Mouse (Mus musculus): Measurements from ENCODE around the gene Gm9913. TPM values are rescaled to one million over a fixed set of nuclear protein-coding genes. Genes with fewer than 3 reads are reported as not detected.
A peak's percentile ranks its signal among the peaks of the same experiment; 100 is the strongest.

The Gm9913 gene
- polyA plus RNA-seq, 1 experiment from 2014 or later, result 0.60 TPM

GRCm38 (mm10) chr2:125492050-125492900 is 12.6 kb upstream of the Gm9913 start:
- H3K9ac ChIP-seq (ENCODE audit: low read depth, low read length), result no peak overlapping the region
- no peak for ATAC-seq (ENCODE audit: low read depth)
- H3K9me3 ChIP-seq (ENCODE audit: control insufficient read depth, low read length), result no peaks in the 10 kb centered on the region
- H3K4me1 ChIP-seq (ENCODE audit: control insufficient read depth, insufficient read depth, low read length), result 0 out of 2 replicates have a peak, but pooled peaks cover 3% of the 10 kb centered on the region
- no peak for DNase-seq (ENCODE audit: low spot score)
- H3K4me2 ChIP-seq (ENCODE audit: low read depth, low read length), result no peak overlapping the region
- H3K36me3 ChIP-seq (ENCODE audit: control insufficient read depth, insufficient read depth, low read length), result peaks cover 16% of the 10 kb centered on the region; the same call in 1 of the 2 replicates
- no peak overlapping the region for H3K4me3 ChIP-seq (ENCODE audit: low read depth, low read length)
- no peaks in the 10 kb centered on the region for H3K27me3 ChIP-seq (replicated peaks; ENCODE audit: control insufficient read depth, insufficient read depth, low read length)
- no peak overlapping the region for H3K27ac ChIP-seq (replicated peaks; ENCODE audit: low read depth, low read length)
- 63% methylated on average over 15 of the region's 15 CpGs for WGBS

- Histone ChIP-seq H3K9me3 (ENCODE audit: control insufficient read depth, low read length) (no peaks in the 10 kb centered on the region), H3K4me3 (ENCODE audit: low read depth, low read length) (no peak overlapping the region), H3K9ac (ENCODE audit: low read depth, low read length) (no peak overlapping the region), H3K4me1 (ENCODE audit: control insufficient read depth, insufficient read depth, low read length) (0 out of 2 replicates have a peak, but pooled peaks cover 3% of the 10 kb centered on the region), H3K27ac (replicated peaks; ENCODE audit: low read depth, low read length) (no peak overlapping the region), H3K36me3 (ENCODE audit: control insufficient read depth, insufficient read depth, low read length) (peaks cover 24% of the 10 kb centered on the region), H3K27me3 (replicated peaks; ENCODE audit: control insufficient read depth, insufficient read depth, low read length) (no peaks in the 10 kb centered on the region), H3K4me2 (ENCODE audit: low read depth, low read length) (no peak overlapping the region)
- ATAC-seq (ENCODE audit: low read depth), result no peak
- no peak for DNase-seq (ENCODE audit: low spot score)
- WGBS, result 92% methylated on average over 2 of the region's 2 CpGs
These were observed 10.6 kb upstream of the Gm9913 start for GRCm38 (mm10) chr2:125494291-125494690.

GRCm38 (mm10) chr2:125494831-125495812 is 9.8 kb upstream of the Gm9913 start:
- Histone ChIP-seq H3K4me1 (ENCODE audit: control insufficient read depth, insufficient read depth, low read length) (0 out of 2 replicates have a peak, but pooled peaks cover 3% of the 10 kb centered on the region), H3K4me3 (ENCODE audit: low read depth, low read length) (no peak overlapping the region), H3K4me2 (ENCODE audit: low read depth, low read length) (no peak overlapping the region), H3K27ac (replicated peaks; ENCODE audit: low read depth, low read length) (no peak overlapping the region), H3K9me3 (ENCODE audit: control insufficient read depth, low read length) (no peaks in the 10 kb centered on the region), H3K27me3 (replicated peaks; ENCODE audit: control insufficient read depth, insufficient read depth, low read length) (no peaks in the 10 kb centered on the region), H3K36me3 (ENCODE audit: control insufficient read depth, insufficient read depth, low read length) (peaks cover 19% of the 10 kb centered on the region; the same call in 1 of the 2 replicates), H3K9ac (ENCODE audit: low read depth, low read length) (no peak overlapping the region)
- DNase-seq (ENCODE audit: low spot score), result no peak
- WGBS, result 85% methylated on average over 20 of the region's 20 CpGs
- no peak for ATAC-seq (ENCODE audit: low read depth)

- no peak overlapping the region for H3K9ac ChIP-seq (ENCODE audit: low read depth, low read length)
- peaks cover 19% of the 10 kb centered on the region; the same call in 1 of the 2 replicates for H3K36me3 ChIP-seq (ENCODE audit: control insufficient read depth, insufficient read depth, low read length)
- no peak for DNase-seq (ENCODE audit: low spot score)
- 0 out of 2 replicates have a peak, but pooled peaks cover 3% of the 10 kb centered on the region for H3K4me1 ChIP-seq (ENCODE audit: control insufficient read depth, insufficient read depth, low read length)
- H3K4me2 ChIP-seq (ENCODE audit: low read depth, low read length), result no peak overlapping the region
- no peaks in the 10 kb centered on the region for H3K9me3 ChIP-seq (ENCODE audit: control insufficient read depth, low read length)
- 81% methylated on average over 5 of the region's 5 CpGs for WGBS
- no peak overlapping the region for H3K4me3 ChIP-seq (ENCODE audit: low read depth, low read length)
- H3K27ac ChIP-seq (replicated peaks; ENCODE audit: low read depth, low read length), result no peak overlapping the region
- H3K27me3 ChIP-seq (replicated peaks; ENCODE audit: control insufficient read depth, insufficient read depth, low read length), result no peaks in the 10 kb centered on the region
- no peak for ATAC-seq (ENCODE audit: low read depth)
These were observed 8.2 kb upstream of the Gm9913 start for GRCm38 (mm10) chr2:125496696-125497095.

- H3K27me3 ChIP-seq (replicated peaks; ENCODE audit: control insufficient read depth, insufficient read depth, low read length), result no peaks in the 10 kb centered on the region
- H3K9ac ChIP-seq (ENCODE audit: low read depth, low read length), result no peak overlapping the region
- ATAC-seq (ENCODE audit: low read depth), result no peak
- H3K4me1 ChIP-seq (ENCODE audit: control insufficient read depth, insufficient read depth, low read length), result no peaks in the 10 kb centered on the region
- DNase-seq (ENCODE audit: low spot score), result no peak
- H3K4me3 ChIP-seq (ENCODE audit: low read depth, low read length), result no peak overlapping the region
- no peaks in the 10 kb centered on the region for H3K9me3 ChIP-seq (ENCODE audit: control insufficient read depth, low read length)
- H3K4me2 ChIP-seq (ENCODE audit: low read depth, low read length), result no peak overlapping the region
- H3K27ac ChIP-seq (replicated peaks; ENCODE audit: low read depth, low read length), result no peak overlapping the region
- WGBS, result 93% methylated on average over 7 of the region's 7 CpGs
- H3K36me3 ChIP-seq (ENCODE audit: control insufficient read depth, insufficient read depth, low read length), result peaks cover 26% of the 10 kb centered on the region
These were observed 6.7 kb upstream of the Gm9913 start for GRCm38 (mm10) chr2:125498216-125498615.

GRCm38 (mm10) chr2:125501526-125501925 is 3.4 kb upstream of the Gm9913 start:
- H3K9me3 ChIP-seq (ENCODE audit: control insufficient read depth, low read length), result no peaks in the 10 kb centered on the region
- H3K36me3 ChIP-seq (ENCODE audit: control insufficient read depth, insufficient read depth, low read length), result peaks cover 20% of the 10 kb centered on the region
- H3K4me3 ChIP-seq (ENCODE audit: low read depth, low read length), result no peak overlapping the region
- no peak overlapping the region for H3K4me2 ChIP-seq (ENCODE audit: low read depth, low read length)
- DNase-seq (ENCODE audit: low spot score) (no peak), ATAC-seq (ENCODE audit: low read depth) (no peak)
- no peaks in the 10 kb centered on the region for H3K4me1 ChIP-seq (ENCODE audit: control insufficient read depth, insufficient read depth, low read length)
- H3K27me3 ChIP-seq (replicated peaks; ENCODE audit: control insufficient read depth, insufficient read depth, low read length), result no peaks in the 10 kb centered on the region
- H3K9ac ChIP-seq (ENCODE audit: low read depth, low read length), result no peak overlapping the region
- H3K27ac ChIP-seq (replicated peaks; ENCODE audit: low read depth, low read length), result no peak overlapping the region

GRCm38 (mm10) chr2:125505746-125506315 is 942 bp downstream of the Gm9913 start:
- peak overlapping the region; percentile 76 for H3K4me2 ChIP-seq (ENCODE audit: low read depth, low read length)
- H3K27ac ChIP-seq (replicated peaks; ENCODE audit: low read depth, low read length), result peak overlapping the region; percentile 92
- peak overlapping the region; percentile 84 for H3K9ac ChIP-seq (ENCODE audit: low read depth, low read length)
- no peaks in the 10 kb centered on the region for H3K9me3 ChIP-seq (ENCODE audit: control insufficient read depth, low read length)
- peaks cover 6% of the 10 kb centered on the region; the same call in 1 of the 2 replicates for H3K4me1 ChIP-seq (ENCODE audit: control insufficient read depth, insufficient read depth, low read length)
- ATAC-seq (ENCODE audit: low read depth) (peak; percentile 84), DNase-seq (ENCODE audit: low spot score) (peak; percentile 77)
- WGBS, result under 1% methylated on average over 34 of the region's 48 CpGs
- H3K27me3 ChIP-seq (replicated peaks; ENCODE audit: control insufficient read depth, insufficient read depth, low read length), result 0 out of 2 replicates have a peak, but pooled peaks cover 6% of the 10 kb centered on the region
- H3K4me3 ChIP-seq (ENCODE audit: low read depth, low read length), result peak overlapping the region; percentile 81
- H3K36me3 ChIP-seq (ENCODE audit: control insufficient read depth, insufficient read depth, low read length), result peaks cover 6% of the 10 kb centered on the region
